Mouse (Mus musculus) neural tube, embryonic 11.5 days (tissue): ENCODE measurements at regions not wholly inside any gene's neighbourhood (a gene's known extent, or its start where the extent isn't known, plus 50 kb on each side); places are given as distances from the start of the nearest gene placed in this dataset.

Experiments
- ATAC-seq: fragments of 200-750 bp; cut with Nextera tagmentation; 2 replicates; pipeline ENCODE4 v1.8.0; 2017; ENCODE audit warnings: moderate number of reproducible peaks, mild to moderate bottlenecking, moderate TSS enrichment, moderate library complexity; ENCODE audit not compliant: insufficient read depth, low FRiP score, low TSS enrichment
- DNase-seq: peaks from one replicate; pipeline ENCODE4 v3.0.0-alpha.2; 2015; ENCODE audit warnings: low spot score
- H3K27ac ChIP-seq: fragments of 300-500 bp; sonication (generic); 2 replicates; pipeline ENCODE4 v1.5.1; 2014; ENCODE audit warnings: low read depth, mild to moderate bottlenecking, low read length
- H3K27me3 ChIP-seq: fragments of 300-500 bp; sonication (generic); 2 replicates; pipeline ENCODE4 v1.6.1; 2014; ENCODE audit warnings: mild to moderate bottlenecking, low read length, mixed read lengths; ENCODE audit not compliant: control insufficient read depth, insufficient read depth
- H3K36me3 ChIP-seq: fragments of 300-500 bp; sonication (generic); 2 replicates; pipeline ENCODE4 v1.6.1; 2014; ENCODE audit warnings: mild to moderate bottlenecking, low read length, moderate library complexity, mixed read lengths; ENCODE audit not compliant: control insufficient read depth, insufficient read depth
- H3K4me1 ChIP-seq: fragments of 300-500 bp; sonication (generic); 2 replicates; pipeline ENCODE4 v1.6.1; 2014; ENCODE audit warnings: low read length, mixed read lengths; ENCODE audit not compliant: control insufficient read depth, insufficient read depth
- H3K4me2 ChIP-seq: fragments of 300-500 bp; sonication (generic); 2 replicates; pipeline ENCODE4 v1.6.1; 2014; ENCODE audit warnings: low read depth, mild to moderate bottlenecking, moderate library complexity
- H3K4me3 ChIP-seq: fragments of 300-500 bp; sonication (generic); 2 replicates; pipeline ENCODE4 v1.5.1; 2014; ENCODE audit warnings: low read depth, low read length
- H3K9ac ChIP-seq: fragments of 300-500 bp; sonication (generic); 2 replicates; pipeline ENCODE4 v1.6.1; 2014; ENCODE audit warnings: mild to moderate bottlenecking, low read length
- H3K9me3 ChIP-seq: fragments of 300-500 bp; sonication (generic); 2 replicates; pipeline ENCODE4 v1.6.1; 2016; ENCODE audit warnings: low read length; ENCODE audit not compliant: control insufficient read depth
- WGBS: fragments of 180-500 bp; shearing (Covaris S2); extraction: QIAGEN DNeasy Blood & Tissue Kit; methylation state at CpG from one replicate; pipeline ENCODE4 v1.1.7; 2014; 5-methylcytosine and 5-hydroxymethylcytosine counted together

- no peak overlapping the region for H3K4me2 ChIP-seq
- ATAC-seq (no peak), DNase-seq (no peak)
- no peak overlapping the region for H3K4me3 ChIP-seq
- H3K4me1 ChIP-seq: no peaks in the 10 kb centered on the region
- H3K27me3 ChIP-seq: no peaks in the 10 kb centered on the region
- no peak overlapping the region for H3K27ac ChIP-seq
- H3K9ac ChIP-seq: no peak overlapping the region
- H3K36me3 ChIP-seq: no peaks in the 10 kb centered on the region
- no peaks in the 10 kb centered on the region for H3K9me3 ChIP-seq
Observed at GRCm38 (mm10) chr5:64541765-64542164, 261.4 kb upstream of the Klf3 start.

GRCm38 (mm10) chr5:64555931-64556330 is 247.3 kb upstream of the Klf3 start:
- no peak for DNase-seq
- no peak overlapping the region for H3K4me2 ChIP-seq

GRCm38 (mm10) chr5:64566451-64567390 is 236.5 kb upstream of the Klf3 start:
- H3K4me1 ChIP-seq: no peaks in the 10 kb centered on the region
- H3K36me3 ChIP-seq: no peaks in the 10 kb centered on the region
- DNase-seq (no peak), ATAC-seq (no peak)
- no peak overlapping the region for H3K27ac ChIP-seq
- H3K9ac ChIP-seq: no peak overlapping the region
- no peaks in the 10 kb centered on the region for H3K27me3 ChIP-seq
- H3K4me2 ChIP-seq: no peak overlapping the region
- no peaks in the 10 kb centered on the region for H3K9me3 ChIP-seq
- 85% methylated on average over 13 of the region's 13 CpGs for WGBS
- no peak overlapping the region for H3K4me3 ChIP-seq

More at GRCm38 (mm10) chr5:64555931-64556330, 247.3 kb upstream of the Klf3 start:
- H3K9me3 ChIP-seq: no peaks in the 10 kb centered on the region
- H3K27me3 ChIP-seq: no peaks in the 10 kb centered on the region
- no peak for ATAC-seq
- no peaks in the 10 kb centered on the region for H3K36me3 ChIP-seq
- no peak overlapping the region for H3K9ac ChIP-seq
- H3K27ac ChIP-seq: no peak overlapping the region
- no peaks in the 10 kb centered on the region for H3K4me1 ChIP-seq
- 86% methylated on average over 7 of the region's 7 CpGs for WGBS
- no peak overlapping the region for H3K4me3 ChIP-seq

- Histone ChIP-seq H3K4me3 (no peak overlapping the region), H3K27me3 (no peaks in the 10 kb centered on the region), H3K4me2 (no peak overlapping the region), H3K4me1 (no peaks in the 10 kb centered on the region), H3K9me3 (no peaks in the 10 kb centered on the region), H3K9ac (no peak overlapping the region), H3K36me3 (no peaks in the 10 kb centered on the region), H3K27ac (no peak overlapping the region)
- ATAC-seq (no peak), DNase-seq (no peak)
- 91% methylated on average over 5 of the region's 5 CpGs for WGBS
Observed at GRCm38 (mm10) chr5:64567813-64568212, 235.4 kb upstream of the Klf3 start.

- H3K27ac ChIP-seq: no peak overlapping the region
- no peak for DNase-seq
- H3K27me3 ChIP-seq: no peaks in the 10 kb centered on the region
- H3K9ac ChIP-seq: no peak overlapping the region
- no peaks in the 10 kb centered on the region for H3K9me3 ChIP-seq
- WGBS: 91% methylated on average over 3 of the region's 3 CpGs
- H3K4me1 ChIP-seq: no peaks in the 10 kb centered on the region
- no peak overlapping the region for H3K4me3 ChIP-seq
- H3K36me3 ChIP-seq: no peaks in the 10 kb centered on the region
- ATAC-seq: no peak
- no peak overlapping the region for H3K4me2 ChIP-seq
Observed at GRCm38 (mm10) chr5:64568294-64568693, 234.9 kb upstream of the Klf3 start.

- no peaks in the 10 kb centered on the region for H3K27me3 ChIP-seq
- DNase-seq: no peak
- H3K4me1 ChIP-seq: peaks cover 12% of the 10 kb centered on the region
- 87% methylated on average over 10 of the region's 10 CpGs for WGBS
- H3K36me3 ChIP-seq: no peaks in the 10 kb centered on the region
- H3K4me2 ChIP-seq: no peak overlapping the region
- no peak overlapping the region for H3K27ac ChIP-seq
- no peak overlapping the region for H3K9ac ChIP-seq
- ATAC-seq: no peak
- no peaks in the 10 kb centered on the region for H3K9me3 ChIP-seq
- no peak overlapping the region for H3K4me3 ChIP-seq
Observed at GRCm38 (mm10) chr5:64574386-64574785, 228.8 kb upstream of the Klf3 start.

GRCm38 (mm10) chr5:64575896-64576295 is 227.3 kb upstream of the Klf3 start:
- DNase-seq: no peak
- 55% methylated on average over 6 of the region's 6 CpGs for WGBS

GRCm38 (mm10) chr5:64576426-64577262 is 226.5 kb upstream of the Klf3 start:
- Histone ChIP-seq H3K4me3 (no peak overlapping the region), H3K4me2 (no peak overlapping the region), H3K27me3 (no peaks in the 10 kb centered on the region), H3K4me1 (peaks cover 20% of the 10 kb centered on the region), H3K36me3 (no peaks in the 10 kb centered on the region), H3K27ac (no peak overlapping the region), H3K9ac (no peak overlapping the region), H3K9me3 (no peaks in the 10 kb centered on the region)
- ATAC-seq (no peak), DNase-seq (no peak)
- 90% methylated on average over 19 of the region's 19 CpGs for WGBS

More at GRCm38 (mm10) chr5:64575896-64576295, 227.3 kb upstream of the Klf3 start:
- H3K4me3 ChIP-seq: no peak overlapping the region
- H3K4me1 ChIP-seq: peaks cover 19% of the 10 kb centered on the region
- H3K9ac ChIP-seq: no peak overlapping the region
- no peak overlapping the region for H3K4me2 ChIP-seq
- H3K36me3 ChIP-seq: no peaks in the 10 kb centered on the region
- ATAC-seq: no peak
- no peak overlapping the region for H3K27ac ChIP-seq
- H3K27me3 ChIP-seq: no peaks in the 10 kb centered on the region
- no peaks in the 10 kb centered on the region for H3K9me3 ChIP-seq
